Mouse (Mus musculus) liver, embryonic 14.5 days (tissue): Measurements from ENCODE around the gene Adgrf5. TPM values are rescaled to one million over a fixed set of nuclear protein-coding genes. Genes with fewer than 3 reads are reported as not detected.

Source experiments
- ATAC-seq: fragments of 200-750 bp; cut with Nextera tagmentation; 2 replicates; pipeline ENCODE4 v1.8.0; 2017; ENCODE audit warnings: moderate number of reproducible peaks, mild to moderate bottlenecking, moderate library complexity; ENCODE audit not compliant: insufficient read depth
- DNase-seq, 3 experiments: peaks; one replicate each; pipeline ENCODE4 v3.0.0-alpha.2; 2012 to 2013; ENCODE audit warnings: low read depth in 3 of 3, low spot score in 3 of 3
- H3K27ac ChIP-seq: fragments of 300-500 bp; sonication (generic); 2 replicates; pipeline ENCODE4 v1.5.1; 2014; ENCODE audit warnings: moderate library complexity, mild to moderate bottlenecking, control low read depth, inconsistent platforms
- H3K27me3 ChIP-seq: fragments of 300-500 bp; sonication (generic); 2 replicates; pipeline ENCODE4 v1.6.1; 2014; ENCODE audit warnings: mild to moderate bottlenecking, low read length, moderate library complexity; ENCODE audit not compliant: control insufficient read depth, insufficient read depth
- H3K36me3 ChIP-seq: fragments of 300-500 bp; sonication (generic); replicated peaks from 2 replicates; pipeline ENCODE4 v1.6.1; 2014; ENCODE audit warnings: low read depth; ENCODE audit not compliant: control insufficient read depth, insufficient read depth
- H3K4me1 ChIP-seq, 2 experiments: fragments of 200-500 bp in 1 of 2; fragments of 300-500 bp in 1 of 2; sonication (generic) in 1 of 2; replicated peaks; 2 replicates each; pipeline ENCODE4 v1.6.1; 2012 to 2014; ENCODE audit warnings: antibody characterized with exemption in 1 of 2, inconsistent platforms in 1 of 2, low read length in 1 of 2; ENCODE audit not compliant: control insufficient read depth in 2 of 2, insufficient read depth in 2 of 2
- H3K4me2 ChIP-seq: fragments of 300-500 bp; sonication (generic); 2 replicates; pipeline ENCODE4 v1.6.1; 2014; ENCODE audit warnings: low read depth, mild to moderate bottlenecking, control low read depth, moderate library complexity
- H3K4me3 ChIP-seq, 2 experiments: fragments of 200-500 bp in 1 of 2; fragments of 300-500 bp in 1 of 2; sonication (generic) in 1 of 2; 2 replicates each; pipeline ENCODE4 v1.5.1; 2012 to 2014; ENCODE audit warnings: low read depth in 2 of 2, low read length in 2 of 2, mild to moderate bottlenecking in 2 of 2, control low read depth in 1 of 2, inconsistent platforms in 1 of 2, moderate library complexity in 1 of 2; ENCODE audit not compliant: insufficient read depth in 1 of 2
- H3K9ac ChIP-seq: fragments of 300-500 bp; sonication (generic); replicated peaks from 2 replicates; pipeline ENCODE4 v1.6.1; 2014; ENCODE audit warnings: mild to moderate bottlenecking, control low read depth, moderate library complexity
- H3K9me3 ChIP-seq: fragments of 300-500 bp; sonication (generic); 2 replicates; pipeline ENCODE4 v1.6.1; 2016; ENCODE audit warnings: low read length, mixed read lengths; ENCODE audit not compliant: control insufficient read depth
- CTCF ChIP-seq: IDR thresholded peaks from 2 replicates; pipeline ENCODE4 v1.5.1; 2016; ENCODE audit warnings: antibody characterized with exemption, low read depth, control low read depth
- EP300 ChIP-seq: IDR thresholded peaks from 2 replicates; pipeline ENCODE4 v1.6.1; 2016; ENCODE audit warnings: antibody characterized with exemption, low read depth
- WGBS: fragments of 180-500 bp; shearing (Covaris S2); extraction: QIAGEN DNeasy Blood & Tissue Kit; methylation state at CpG from one replicate; pipeline ENCODE4 v1.1.7; 2014; ENCODE audit not compliant: insufficient replicate concordance; 5-methylcytosine and 5-hydroxymethylcytosine counted together
- polyA plus RNA-seq, 2 experiments: library from polyadenylated mRNA; depleted of rRNA in 1 of 2; stranded (reverse) in 1 of 2; unstranded in 1 of 2; fragments of >200 nt; fragmentation: Nextera tagmentation in 1 of 2; extraction: Ambion mirVana in 1 of 2; gene quantifications; 2 replicates each; pipeline versions ENCODE4 v1.2.1 to v1.2.3; 2012 to 2014

Adgrf5 gene
- polyA plus RNA-seq, 2 experiments, result 1.5 to 2.3 TPM

DNA sequence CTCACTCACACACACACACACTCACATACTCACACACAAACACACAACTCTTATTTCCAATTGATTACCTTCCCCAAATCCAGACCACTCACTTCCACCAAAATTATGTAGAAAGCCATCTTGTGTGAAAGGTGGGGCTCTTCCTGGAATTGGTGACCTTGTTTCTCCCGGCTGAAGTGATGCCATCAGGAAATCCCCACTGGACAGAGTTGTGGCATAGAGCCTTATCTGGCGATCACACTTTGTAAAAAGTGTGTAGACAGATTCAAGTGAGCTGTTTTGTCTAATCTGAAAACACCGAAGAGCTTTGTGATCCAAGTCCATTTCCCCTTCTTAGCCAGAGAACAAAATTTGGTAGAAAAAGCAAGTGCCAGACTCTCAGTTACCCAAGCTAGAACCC is 46.1 kb downstream of the Adgrf5 start:
- DNase-seq, result no peak
- Histone ChIP-seq H3K4me1 (no peaks in the 10 kb centered on the region), H3K36me3 (no peaks in the 10 kb centered on the region), H3K27ac (no peak overlapping the region), H3K4me3 (no peak overlapping the region), H3K4me2 (no peak overlapping the region), H3K27me3 (no peaks in the 10 kb centered on the region), H3K9me3 (no peaks in the 10 kb centered on the region), H3K9ac (no peak overlapping the region)
- no peak for ATAC-seq
- WGBS, result 30% methylated on average over 3 of the region's 3 CpGs
- no peak for TF ChIP-seq EP300
- TF ChIP-seq CTCF, result no peak

DNA sequence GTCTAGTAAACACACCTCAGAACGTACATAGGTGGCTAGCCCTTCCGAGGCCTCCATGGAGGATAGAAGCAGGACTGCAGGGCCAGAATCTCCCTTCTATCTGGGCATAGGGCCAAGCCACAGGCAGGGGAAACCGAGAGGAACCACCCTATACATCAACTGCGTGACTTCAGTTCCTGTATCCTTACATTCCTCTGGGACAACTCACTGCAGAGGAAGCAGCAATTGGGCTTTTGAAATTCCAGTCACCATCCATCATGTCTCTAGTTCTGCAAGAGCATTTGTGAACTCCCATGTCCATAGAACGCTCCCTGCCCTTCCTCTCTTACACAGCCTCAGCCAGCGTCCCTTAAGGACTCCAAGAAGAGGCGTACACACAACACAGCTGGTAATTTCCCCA is 47.3 kb downstream of the Adgrf5 start:
- H3K27ac ChIP-seq, result no peak overlapping the region
- 40% methylated on average over 7 of the region's 7 CpGs for WGBS
- ATAC-seq, result peak; percentile 45; the same call in 1 of the 2 replicates
- no peaks in the 10 kb centered on the region for H3K27me3 ChIP-seq
- no peak for TF ChIP-seq CTCF
- TF ChIP-seq EP300, result no peak
- no peak overlapping the region for H3K9ac ChIP-seq
- no peak for DNase-seq
- no peak overlapping the region for H3K4me2 ChIP-seq
- H3K4me1 ChIP-seq, result no peaks in the 10 kb centered on the region
- no peak overlapping the region for H3K4me3 ChIP-seq
- no peaks in the 10 kb centered on the region for H3K36me3 ChIP-seq
- H3K9me3 ChIP-seq, result no peaks in the 10 kb centered on the region

DNA sequence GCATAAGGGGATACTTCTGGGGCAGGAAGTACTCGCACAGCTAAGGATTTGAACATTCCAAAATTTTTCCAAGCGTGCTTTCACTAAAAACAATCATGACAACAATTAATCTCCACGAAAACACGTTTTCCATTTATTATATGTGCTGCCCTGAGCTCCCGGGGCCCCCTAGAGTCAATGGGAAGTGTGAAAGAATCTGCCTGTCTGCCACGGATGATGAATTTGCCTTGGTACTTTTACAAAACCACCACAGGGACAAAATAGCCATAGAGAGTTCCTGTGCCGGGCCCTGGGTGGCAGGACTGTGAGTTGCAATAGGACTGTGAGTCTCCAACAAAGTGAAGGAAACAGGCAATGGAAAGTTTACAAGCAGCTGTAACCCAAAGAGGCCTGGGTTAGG is 52.9 kb downstream of the Adgrf5 start:
- DNase-seq (no peak), ATAC-seq (no peak)
- Histone ChIP-seq H3K36me3 (no peaks in the 10 kb centered on the region), H3K27ac (no peak overlapping the region), H3K4me2 (no peak overlapping the region), H3K9me3 (no peaks in the 10 kb centered on the region), H3K4me3 (no peak overlapping the region), H3K4me1 (no peaks in the 10 kb centered on the region), H3K27me3 (no peaks in the 10 kb centered on the region), H3K9ac (no peak overlapping the region)
- WGBS, result 37% methylated on average over 7 of the region's 7 CpGs
- no peak for TF ChIP-seq CTCF
- TF ChIP-seq EP300, result no peak

DNA sequence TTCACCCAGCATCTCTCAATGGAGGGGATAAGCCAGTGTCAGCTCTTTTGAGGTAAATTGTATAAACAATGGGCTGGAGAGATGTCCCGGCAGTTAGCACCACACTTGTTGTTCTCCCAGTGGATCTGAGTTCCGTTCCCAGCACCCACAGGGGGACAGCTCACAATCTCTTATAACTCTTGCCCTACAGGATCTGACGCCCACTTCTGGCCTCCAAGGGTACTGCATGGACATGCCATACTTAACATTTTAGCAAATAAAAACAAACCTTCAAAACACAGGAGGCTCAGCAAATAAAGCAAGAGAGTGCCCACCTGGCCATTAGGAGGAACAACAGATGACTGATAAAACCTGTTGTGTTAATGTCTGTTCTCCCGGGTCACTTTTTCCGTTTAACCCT is 59.0 kb downstream of the Adgrf5 start:
- no peaks in the 10 kb centered on the region for H3K27me3 ChIP-seq

DNA sequence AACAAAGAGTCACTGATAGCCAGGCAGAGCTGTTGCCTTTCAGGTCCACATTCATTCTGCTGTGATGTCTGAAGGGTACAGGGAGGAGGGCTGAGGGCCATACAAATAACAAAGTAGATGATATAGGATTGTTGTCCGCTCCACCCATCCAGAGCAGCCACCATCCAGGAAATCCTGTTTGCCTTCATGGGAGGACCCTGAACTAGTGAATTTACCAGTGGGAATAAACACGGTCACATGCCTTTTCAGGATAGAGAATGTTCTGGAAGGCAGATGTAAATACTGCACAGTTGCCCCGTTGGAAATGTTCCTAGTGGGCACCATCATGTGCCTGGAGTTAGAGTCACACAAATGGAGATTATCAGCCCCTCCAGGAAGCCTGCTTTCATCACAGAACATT is 60.1 kb downstream of the Adgrf5 start:
- H3K9ac ChIP-seq, result no peak overlapping the region
- no peak for DNase-seq
- 53% methylated on average over 3 of the region's 3 CpGs for WGBS
- H3K4me2 ChIP-seq, result no peak overlapping the region
- no peaks in the 10 kb centered on the region for H3K36me3 ChIP-seq
- no peak overlapping the region for H3K27ac ChIP-seq
- no peaks in the 10 kb centered on the region for H3K4me1 ChIP-seq
- no peak overlapping the region for H3K4me3 ChIP-seq
- H3K9me3 ChIP-seq, result no peaks in the 10 kb centered on the region
- no peaks in the 10 kb centered on the region for H3K27me3 ChIP-seq
- TF ChIP-seq CTCF, result no peak
- TF ChIP-seq EP300, result no peak
- ATAC-seq, result no peak

More for the DNA sequence above, 59.0 kb downstream of the Adgrf5 start:
- Histone ChIP-seq H3K4me2 (no peak overlapping the region), H3K4me3 (no peak overlapping the region), H3K9ac (no peak overlapping the region), H3K9me3 (no peaks in the 10 kb centered on the region), H3K4me1 (no peaks in the 10 kb centered on the region), H3K27ac (no peak overlapping the region), H3K36me3 (no peaks in the 10 kb centered on the region)
- TF ChIP-seq CTCF (peak; percentile 48), EP300 (no peak)
- no peak for DNase-seq
- 72% methylated on average over 5 of the region's 5 CpGs for WGBS
- no peak for ATAC-seq
